Mouse (Mus musculus): ENCODE measurements at regions not wholly inside any gene's neighbourhood (a gene's known extent, or its start where the extent isn't known, plus 50 kb on each side); places are given as distances from the start of the nearest gene placed in this dataset.

- TF ChIP-seq ZNF384 (IDR thresholded peaks at IDR 0.05; ENCODE audit: low read depth, low read length) (no peak), ZC3H11A (IDR thresholded peaks at IDR 0.05; ENCODE audit: borderline replicate concordance, low read depth, low read length) (no peak)
Measured at GRCm38 (mm10) chr12:35666062-35666461, 131.2 kb upstream of the Ahr start.

Data from ES-E14 (cell line).